ENCODE assay signal across 8 mouse cellular contexts in the genomic region with DNA sequence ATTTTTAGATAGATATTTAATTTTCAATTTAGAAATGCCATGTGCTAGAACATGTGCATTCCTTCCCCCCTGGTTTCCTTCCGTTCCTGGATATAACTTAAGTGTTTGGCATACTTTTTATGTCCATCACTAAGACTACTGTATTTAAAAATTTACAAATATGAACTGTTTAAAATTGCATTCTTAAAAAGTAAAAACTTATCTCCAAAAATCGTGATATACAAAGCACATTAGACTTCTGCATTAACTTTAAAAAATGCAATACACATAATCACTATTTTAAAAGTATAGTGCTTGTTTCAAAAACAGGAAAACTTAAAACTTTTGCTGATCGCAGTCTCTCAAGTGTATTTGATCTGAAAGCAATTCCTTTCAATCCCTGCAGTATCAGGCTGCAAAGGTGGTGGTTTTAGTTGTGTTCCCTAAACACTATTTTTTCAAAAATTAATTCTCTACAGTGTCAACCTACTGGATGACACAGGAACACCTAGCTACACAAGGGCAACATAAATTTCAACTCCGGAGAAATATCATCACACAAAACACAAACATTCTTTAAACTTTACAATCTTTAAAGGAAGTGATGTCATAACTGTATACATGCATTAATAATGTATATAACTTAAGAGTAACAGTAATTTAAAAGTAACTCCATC. TPM values are rescaled to one million over a fixed set of nuclear protein-coding genes. Genes with fewer than 3 reads are reported as not detected.
DNase-seq lines count a peak whose midpoint lies in the region; ATAC-seq and TF ChIP-seq lines count a peak whose summit lies in the region.

No protein-coding gene starts in this region.

- no peak for ATAC-seq in hindbrain, embryonic 14.5 days (ENCODE audit: low FRiP score)
- ATAC-seq in midbrain, embryonic 15.5 days (replicated peaks) = no peak

- H3K9me3 ChIP-seq in hindbrain, embryonic 14.5 days (ENCODE audit: control insufficient read depth, low read length) = no peaks in the 10 kb centered on the region
- H3K9me3 ChIP-seq in midbrain, embryonic 15.5 days = no peaks in the 10 kb centered on the region

- H3K27me3 ChIP-seq in kidney, adult 2 months (replicated peaks; ENCODE audit: control insufficient read depth, insufficient read depth, low read length) = no peaks in the 10 kb centered on the region
- H3K27me3 ChIP-seq in hindbrain, embryonic 14.5 days (ENCODE audit: control insufficient read depth, insufficient read depth, low read length) = no peaks in the 10 kb centered on the region
- H3K27me3 ChIP-seq in midbrain, embryonic 15.5 days (replicated peaks) = no peaks in the 10 kb centered on the region

- peaks cover 3% of the 10 kb centered on the region for H3K36me3 ChIP-seq in kidney, adult 2 months (ENCODE audit: control insufficient read depth, insufficient read depth, low read length)
- peaks cover 13% of the 10 kb centered on the region for H3K36me3 ChIP-seq in hindbrain, embryonic 14.5 days (replicated peaks; ENCODE audit: control insufficient read depth, insufficient read depth)
- H3K36me3 ChIP-seq in midbrain, embryonic 15.5 days (replicated peaks) = no peaks in the 10 kb centered on the region

- no peak for TF ChIP-seq CTCF in kidney, adult 2 months (conservative IDR thresholded peaks at IDR 0.05; ENCODE audit: insufficient read depth, insufficient read length, low read depth, low read length)

- peak overlapping the region; percentile 98 for H3K27ac ChIP-seq in kidney, adult 2 months (ENCODE audit: insufficient read depth, low read depth, low read length)
- H3K27ac ChIP-seq in hindbrain, embryonic 14.5 days = peak overlapping the region; percentile 98
- H3K27ac ChIP-seq in midbrain, embryonic 15.5 days = peak overlapping the region; percentile 87

- no peak for TF ChIP-seq POLR2A in kidney, adult 2 months (IDR thresholded peaks at IDR 0.05; ENCODE audit: low read depth, low read length)

- DNase-seq in kidney, adult 2 months = no peak
- DNase-seq in kidney, adult 18-20 months = no peak
- DNase-seq in adipocyte (ENCODE audit: low spot score) = peak; percentile 26
- no peak for DNase-seq in hindbrain, embryonic 14.5 days (ENCODE audit: low spot score)
- no peak for DNase-seq in ovary, postnatal 14 days (ENCODE audit: low spot score)
- no peak for DNase-seq in layer of hippocampus, postnatal 14 days (ENCODE audit: low spot score in 2 of 2)
- no peak for DNase-seq in layer of hippocampus, adult 9-10 months (ENCODE audit: low spot score)

- H3K9ac ChIP-seq in hindbrain, embryonic 14.5 days = peak overlapping the region; percentile 82
- H3K9ac ChIP-seq in midbrain, embryonic 15.5 days = peak overlapping the region; percentile 45

- peaks cover 26% of the 10 kb centered on the region for H3K4me1 ChIP-seq in kidney, adult 2 months (ENCODE audit: control insufficient read depth, insufficient read depth, low read length)
- peaks cover 39% of the 10 kb centered on the region for H3K4me1 ChIP-seq in hindbrain, embryonic 14.5 days (replicated peaks; ENCODE audit: control insufficient read depth, insufficient read depth, low read length)
- H3K4me1 ChIP-seq in midbrain, embryonic 15.5 days = peaks cover 28% of the 10 kb centered on the region

- peak overlapping the region; percentile 57 for H3K4me3 ChIP-seq in kidney, adult 2 months (ENCODE audit: insufficient read depth, low read depth, low read length)
- H3K4me3 ChIP-seq in hindbrain, embryonic 14.5 days (replicated peaks; ENCODE audit: low read length) = peak overlapping the region; percentile 45
- H3K4me3 ChIP-seq in midbrain, embryonic 15.5 days = peak overlapping the region; percentile 45

- H3K4me2 ChIP-seq in hindbrain, embryonic 14.5 days (replicated peaks) = peak overlapping the region; percentile 95
- peak overlapping the region; percentile 64 for H3K4me2 ChIP-seq in midbrain, embryonic 15.5 days

- WGBS in kidney, adult 2 months = 1% methylated on average over 4 of the region's 4 CpGs
- 12% methylated on average over 4 of the region's 4 CpGs for WGBS in hindbrain, embryonic 14.5 days
- 10% methylated on average over 4 of the region's 4 CpGs for WGBS in midbrain, embryonic 15.5 days

RNA-seq across cellular contexts. Expression of gene Chd2, which starts 3.1 kb away (rescaled TPM):
- 33.9 and 36.9 TPM in 2 replicates for polyA plus RNA-seq in kidney, adult 2 months (2012; rRNA removed)
- 35.6 and 42.3 TPM in 2 replicates for polyA plus RNA-seq in hindbrain, embryonic 14.5 days (2014; fragmentation: Nextera tagmentation; extraction: Ambion mirVana)
- 48.6 and 52.4 TPM in 2 replicates for polyA plus RNA-seq in midbrain, embryonic 15.5 days (2015; fragmentation: Nextera tagmentation; extraction: Ambion mirVana)
- 10 to 100 TPM; 47.2 to 49.8 TPM for total RNA-seq in layer of hippocampus, postnatal 14 days (2021)
